Mouse (Mus musculus) intestine, embryonic 14.5 days (tissue): Measurements from ENCODE around the gene Ptprm. TPM values are rescaled to one million over a fixed set of nuclear protein-coding genes. Genes with fewer than 3 reads are reported as not detected.
A peak's percentile ranks its signal among the peaks of the same experiment; 100 is the strongest.

ENCODE experiments used
- ATAC-seq: fragments of 200-750 bp; cut with Nextera tagmentation; replicated peaks from 2 replicates; pipeline ENCODE4 v1.8.0; 2017; ENCODE audit warnings: low read depth, moderate number of reproducible peaks, moderate TSS enrichment, moderate library complexity; ENCODE audit not compliant: low FRiP score, low TSS enrichment
- DNase-seq: peaks from one replicate; pipeline ENCODE4 v3.0.0-alpha.2; 2018; ENCODE audit warnings: low spot score
- H3K27ac ChIP-seq: fragments of 300-500 bp; sonication (generic); 2 replicates; pipeline ENCODE4 v1.5.1; 2014; ENCODE audit warnings: low read depth, mild to moderate bottlenecking, control low read depth
- H3K27me3 ChIP-seq: fragments of 300-500 bp; sonication (generic); replicated peaks from 2 replicates; pipeline ENCODE4 v1.6.1; 2014; ENCODE audit warnings: low read length, control low read depth; ENCODE audit not compliant: control insufficient read depth, insufficient read depth
- H3K36me3 ChIP-seq: fragments of 300-500 bp; sonication (generic); 2 replicates; pipeline ENCODE4 v1.6.1; 2014; ENCODE audit warnings: low read length, control low read depth; ENCODE audit not compliant: control insufficient read depth, insufficient read depth
- H3K4me1 ChIP-seq: fragments of 300-500 bp; sonication (generic); replicated peaks from 2 replicates; pipeline ENCODE4 v1.6.1; 2014; ENCODE audit warnings: low read length, control low read depth, mixed read lengths; ENCODE audit not compliant: control insufficient read depth, insufficient read depth
- H3K4me2 ChIP-seq: fragments of 300-500 bp; sonication (generic); 2 replicates; pipeline ENCODE4 v1.6.1; 2014; ENCODE audit warnings: low read length
- H3K4me3 ChIP-seq: fragments of 300-500 bp; sonication (generic); 2 replicates; pipeline ENCODE4 v1.5.1; 2014; ENCODE audit warnings: low read depth, low read length, control low read depth, mixed read lengths
- H3K9ac ChIP-seq: fragments of 300-500 bp; sonication (generic); 2 replicates; pipeline ENCODE4 v1.6.1; 2014; ENCODE audit warnings: mild to moderate bottlenecking, low read length
- H3K9me3 ChIP-seq: fragments of 300-500 bp; sonication (generic); 2 replicates; pipeline ENCODE4 v1.6.1; 2016; ENCODE audit warnings: low read length, control low read depth; ENCODE audit not compliant: control insufficient read depth
- WGBS: fragments of 180-500 bp; shearing (Covaris S2); extraction: QIAGEN DNeasy Blood & Tissue Kit; methylation state at CpG from one replicate; pipeline ENCODE4 v1.1.7; 2014; 5-methylcytosine and 5-hydroxymethylcytosine counted together
- polyA plus RNA-seq: library from polyadenylated mRNA; unstranded; fragments of >200 nt; fragmentation: Nextera tagmentation; extraction: Ambion mirVana; gene quantifications from 2 replicates; pipeline ENCODE4 v1.2.1, GENCODE M21; 2014

Ptprm gene
- polyA plus RNA-seq, 1 experiment from 2014 or later = 15.9 TPM

GRCm38 (mm10) chr17:67264716-67265115, 89.5 kb downstream of the Ptprm start:
- no peak overlapping the region for H3K4me3 ChIP-seq
- H3K9ac ChIP-seq = no peak overlapping the region
- ATAC-seq = no peak
- no peaks in the 10 kb centered on the region for H3K4me1 ChIP-seq
- H3K4me2 ChIP-seq = no peak overlapping the region
- H3K27me3 ChIP-seq = no peaks in the 10 kb centered on the region
- WGBS = 88% methylated on average over 6 of the region's 6 CpGs
- no peak overlapping the region for H3K27ac ChIP-seq
- no peaks in the 10 kb centered on the region for H3K36me3 ChIP-seq
- no peaks in the 10 kb centered on the region for H3K9me3 ChIP-seq
- DNase-seq = peak; percentile 44

- Histone ChIP-seq H3K27ac (no peak overlapping the region), H3K9ac (no peak overlapping the region), H3K4me2 (no peak overlapping the region), H3K36me3 (no peaks in the 10 kb centered on the region), H3K27me3 (no peaks in the 10 kb centered on the region), H3K9me3 (no peaks in the 10 kb centered on the region), H3K4me3 (no peak overlapping the region), H3K4me1 (no peaks in the 10 kb centered on the region)
- DNase-seq (peak; percentile 21), ATAC-seq (no peak)
- 73% methylated on average over 1 of the region's 1 CpGs for WGBS
Measured at GRCm38 (mm10) chr17:67263024-67263423, 91.2 kb downstream of the Ptprm start.

- 76% methylated on average over 4 of the region's 4 CpGs for WGBS
Measured at GRCm38 (mm10) chr17:67260016-67260415, 94.2 kb downstream of the Ptprm start.

GRCm38 (mm10) chr17:67257780-67258179, 96.5 kb downstream of the Ptprm start:
- Histone ChIP-seq H3K36me3 (no peaks in the 10 kb centered on the region), H3K27ac (no peak overlapping the region), H3K4me3 (no peak overlapping the region), H3K4me1 (no peaks in the 10 kb centered on the region), H3K9me3 (no peaks in the 10 kb centered on the region), H3K4me2 (no peak overlapping the region), H3K27me3 (no peaks in the 10 kb centered on the region), H3K9ac (no peak overlapping the region)
- peak; percentile 24 for DNase-seq
- ATAC-seq = no peak
- WGBS = 61% methylated on average over 5 of the region's 5 CpGs

More at GRCm38 (mm10) chr17:67260016-67260415, 94.2 kb downstream of the Ptprm start:
- Histone ChIP-seq H3K9me3 (no peaks in the 10 kb centered on the region), H3K4me3 (no peak overlapping the region), H3K9ac (no peak overlapping the region), H3K27ac (no peak overlapping the region), H3K4me1 (no peaks in the 10 kb centered on the region), H3K27me3 (no peaks in the 10 kb centered on the region), H3K36me3 (no peaks in the 10 kb centered on the region), H3K4me2 (no peak overlapping the region)
- no peak for ATAC-seq
- peak; percentile 9 for DNase-seq

GRCm38 (mm10) chr17:67256171-67256570, 98.1 kb downstream of the Ptprm start:
- Histone ChIP-seq H3K4me2 (no peak overlapping the region), H3K4me3 (no peak overlapping the region), H3K9ac (no peak overlapping the region), H3K4me1 (no peaks in the 10 kb centered on the region), H3K36me3 (no peaks in the 10 kb centered on the region), H3K9me3 (no peaks in the 10 kb centered on the region), H3K27me3 (no peaks in the 10 kb centered on the region), H3K27ac (no peak overlapping the region)
- 81% methylated on average over 6 of the region's 6 CpGs for WGBS
- no peak for ATAC-seq
- DNase-seq = peak; percentile 31

- 53% methylated on average over 4 of the region's 4 CpGs for WGBS
- H3K4me2 ChIP-seq = no peak overlapping the region
- DNase-seq (no peak), ATAC-seq (no peak)
- no peak overlapping the region for H3K9ac ChIP-seq
- H3K27me3 ChIP-seq = no peaks in the 10 kb centered on the region
- no peaks in the 10 kb centered on the region for H3K4me1 ChIP-seq
- H3K27ac ChIP-seq = no peak overlapping the region
- H3K4me3 ChIP-seq = no peak overlapping the region
- no peaks in the 10 kb centered on the region for H3K36me3 ChIP-seq
- no peaks in the 10 kb centered on the region for H3K9me3 ChIP-seq
Measured at GRCm38 (mm10) chr17:67253445-67253844, 100.8 kb downstream of the Ptprm start.

GRCm38 (mm10) chr17:67252992-67253391, 101.3 kb downstream of the Ptprm start:
- ATAC-seq = no peak
- DNase-seq = peak; percentile 44
- no peak overlapping the region for H3K9ac ChIP-seq
- no peaks in the 10 kb centered on the region for H3K27me3 ChIP-seq
- 55% methylated on average over 6 of the region's 6 CpGs for whole genome bisulfite sequencing
- no peak overlapping the region for H3K27ac ChIP-seq
- H3K4me2 ChIP-seq = no peak overlapping the region
- H3K4me3 ChIP-seq = no peak overlapping the region
- H3K9me3 ChIP-seq = no peaks in the 10 kb centered on the region
- no peaks in the 10 kb centered on the region for H3K36me3 ChIP-seq
- no peaks in the 10 kb centered on the region for H3K4me1 ChIP-seq

GRCm38 (mm10) chr17:67245273-67245875, 108.9 kb downstream of the Ptprm start:
- Histone ChIP-seq H3K36me3 (no peaks in the 10 kb centered on the region), H3K27me3 (no peaks in the 10 kb centered on the region), H3K27ac (no peak overlapping the region), H3K4me1 (peaks cover 8% of the 10 kb centered on the region), H3K4me2 (no peak overlapping the region), H3K9me3 (no peaks in the 10 kb centered on the region), H3K9ac (no peak overlapping the region), H3K4me3 (no peak overlapping the region)
- no peak for ATAC-seq
- 74% methylated on average over 4 of the region's 4 CpGs for WGBS
- no peak for DNase-seq

- no peak overlapping the region for H3K4me2 ChIP-seq
- ATAC-seq = no peak
Measured at GRCm38 (mm10) chr17:67242774-67243495, 111.3 kb downstream of the Ptprm start.

More at GRCm38 (mm10) chr17:67242774-67243495, 111.3 kb downstream of the Ptprm start:
- H3K9me3 ChIP-seq = no peaks in the 10 kb centered on the region
- no peak overlapping the region for H3K9ac ChIP-seq
- peaks cover 8% of the 10 kb centered on the region for H3K4me1 ChIP-seq
- H3K27me3 ChIP-seq = no peaks in the 10 kb centered on the region
- H3K4me3 ChIP-seq = no peak overlapping the region
- WGBS = 58% methylated on average over 12 of the region's 12 CpGs
- no peak for DNase-seq
- no peak overlapping the region for H3K27ac ChIP-seq
- H3K36me3 ChIP-seq = no peaks in the 10 kb centered on the region
